Mouse (Mus musculus) pancreas, adult 10 weeks (tissue): ENCODE data around the gene 4930449I24Rik. TPM values are rescaled to one million over a fixed set of nuclear protein-coding genes. Genes with fewer than 3 reads are reported as not detected.

Experiments used
- polyA plus RNA-seq: library from polyadenylated mRNA; stranded (reverse); fragments of 350-450 nt; fragmentation: Illumina TruSeq; extraction: RNeasy Lipid Tissue Mini Kit (QIAGEN cat#74804); gene quantifications from one replicate; pipeline ENCODE4 v1.2.3, GENCODE M21; 2015; ENCODE audit warnings: low read depth, low replicate concordance; ENCODE audit not compliant: insufficient read depth

The 4930449I24Rik gene
- not detected for polyA plus RNA-seq

DNA sequence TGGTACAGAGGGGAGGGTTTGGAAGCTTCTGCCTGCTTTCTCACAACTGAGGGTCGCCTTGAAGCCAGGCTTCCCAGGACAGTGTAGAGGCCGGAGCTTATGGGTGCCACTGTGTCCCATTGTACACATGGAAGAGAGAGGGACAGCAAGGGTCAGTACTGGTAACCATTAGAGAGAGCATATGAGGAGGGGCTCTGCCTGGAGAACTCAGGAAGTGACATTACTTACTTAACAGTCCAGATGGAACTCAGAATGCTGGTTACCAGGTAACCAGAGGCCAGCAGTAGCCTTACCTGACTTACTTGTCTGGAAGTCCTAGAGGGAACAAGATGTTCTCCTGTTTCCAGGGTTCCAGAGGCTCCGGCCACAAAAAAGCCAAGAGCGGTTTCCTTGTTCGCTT is at the start of gene 4930449I24Rik:
Gene 4930449I24Rik (plus strand): TSS at position 301 of the 400 bp plus-strand sequence.

GRCm38 (mm10) chr5:146481665-146482064 is 20.5 kb upstream of the 4930449I24Rik start, which contains the start of gene Gm6408:
Gm6408 (plus strand) TSS chr5:146481965.

DNA sequence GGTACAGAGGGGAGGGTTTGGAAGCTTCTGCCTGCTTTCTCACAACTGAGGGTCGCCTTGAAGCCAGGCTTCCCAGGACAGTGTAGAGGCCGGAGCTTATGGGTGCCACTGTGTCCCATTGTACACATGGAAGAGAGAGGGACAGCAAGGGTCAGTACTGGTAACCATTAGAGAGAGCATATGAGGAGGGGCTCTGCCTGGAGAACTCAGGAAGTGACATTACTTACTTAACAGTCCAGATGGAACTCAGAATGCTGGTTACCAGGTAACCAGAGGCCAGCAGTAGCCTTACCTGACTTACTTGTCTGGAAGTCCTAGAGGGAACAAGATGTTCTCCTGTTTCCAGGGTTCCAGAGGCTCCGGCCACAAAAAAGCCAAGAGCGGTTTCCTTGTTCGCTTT is 11.1 kb upstream of the 4930449I24Rik start, which contains the start of gene Gm6370:
Gene Gm6370 (plus strand): TSS at position 301 of the 400 bp plus-strand sequence.

GRCm38 (mm10) chr5:146513823-146514222 is 11.6 kb downstream of the 4930449I24Rik start, which contains the start of gene Gm3402:
Gm3402 (plus strand) TSS chr5:146514123.

DNA sequence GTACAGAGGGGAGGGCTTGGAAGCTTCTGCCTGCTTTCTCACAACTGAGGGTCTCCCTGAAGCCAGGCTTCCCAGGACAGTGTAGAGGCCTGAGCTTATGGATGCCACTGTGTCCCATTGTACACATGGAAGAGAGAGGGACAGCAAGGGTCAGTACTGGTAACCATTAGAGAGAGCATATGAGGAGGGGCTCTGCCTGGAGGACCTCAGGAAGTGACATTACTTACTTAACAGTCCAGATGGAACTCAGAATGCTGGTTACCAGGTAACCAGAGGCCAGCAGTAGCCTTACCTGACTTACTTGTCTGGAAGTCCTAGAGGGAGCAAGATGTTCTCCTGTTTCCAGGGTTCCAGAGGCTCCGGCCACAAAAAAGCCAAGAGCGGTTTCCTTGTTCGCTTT is 23.3 kb downstream of the 4930449I24Rik start, which contains the start of gene Gm3404:
Gene Gm3404 (plus strand): TSS at position 301 of the 400 bp plus-strand sequence.

DNA sequence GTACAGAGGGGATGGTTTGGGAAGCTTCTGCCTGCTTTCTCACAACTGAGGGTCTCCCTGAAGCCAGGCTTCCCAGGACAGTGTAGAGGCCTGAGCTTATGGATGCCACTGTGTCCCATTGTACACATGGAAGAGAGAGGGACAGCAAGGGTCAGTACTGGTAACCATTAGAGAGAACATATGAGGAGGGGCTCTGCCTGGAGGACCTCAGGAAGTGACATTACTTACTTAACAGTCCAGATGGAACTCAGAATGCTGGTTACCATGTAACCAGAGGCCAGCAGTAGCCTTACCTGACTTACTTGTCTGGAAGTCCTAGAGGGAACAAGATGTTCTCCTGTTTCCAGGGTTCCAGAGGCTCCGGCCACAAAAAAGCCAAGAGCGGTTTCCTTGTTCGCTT is 35.1 kb downstream of the 4930449I24Rik start, which contains the start of gene Gm3409:
Gene Gm3409 (plus strand): TSS at position 301 of the 400 bp plus-strand sequence.

Other genes with a start within 250 kb of the 4930449I24Rik start
- 1.1 TPM for gene Wasf3, start 117.4 kb upstream of the 4930449I24Rik start, polyA plus RNA-seq
- gene Gm6408, start 20.4 kb upstream of the 4930449I24Rik start, polyA plus RNA-seq, result not detected
- not detected for gene Gm6370, start 11.0 kb upstream of the 4930449I24Rik start, polyA plus RNA-seq
- gene Gm3402, start 11.7 kb downstream of the 4930449I24Rik start, polyA plus RNA-seq, result not detected
- not detected for gene Gm3404, start 23.4 kb downstream of the 4930449I24Rik start, polyA plus RNA-seq
- gene Gm3409, start 35.2 kb downstream of the 4930449I24Rik start, polyA plus RNA-seq, result not detected
- gene Gm3415, start 53.7 kb downstream of the 4930449I24Rik start, polyA plus RNA-seq, result not detected
- not detected for gene Gpr12, start 82.8 kb downstream of the 4930449I24Rik start, polyA plus RNA-seq